1 mouse cellular context compared by ENCODE assay signal in genomic region chr15:99039996-99040919, GRCm38 (mm10).
TF ChIP-seq lines count a peak whose summit lies in the region.

No protein-coding gene starts in this region.

TF ChIP-seq in MEL, 35 proteins besides CTCF, POLR2A, EP300 and RAD21:
- TF ChIP-seq NRF1 (IDR thresholded peaks at IDR 0.05; ENCODE audit: insufficient read depth, low read depth, low read length, poor library complexity, severe bottlenecking) (no peak), ETS1 (IDR thresholded peaks at IDR 0.05; ENCODE audit: low read depth, low read length) (peak; percentile 90), TCF12 (IDR thresholded peaks at IDR 0.05; ENCODE audit: low read depth, low read length) (peak; percentile 48), USF2 (IDR thresholded peaks at IDR 0.05; ENCODE audit: borderline replicate concordance in 1 of 2, insufficient read depth in 1 of 2, low read depth in 1 of 2, low read length in 2 of 2) (no peak), ZC3H11A (IDR thresholded peaks at IDR 0.05; ENCODE audit: low read depth, low read length) (no peak), TBP (IDR thresholded peaks at IDR 0.05; ENCODE audit: low read depth, low read length) (0 out of 2 replicates have a peak, but pooled peaks have one; percentile 28), KAT2A (conservative IDR thresholded peaks at IDR 0.05; ENCODE audit: low read depth, low read length) (no peak), NELFE (IDR thresholded peaks at IDR 0.05; ENCODE audit: low read depth, low read length) (no peak), MEF2A (IDR thresholded peaks at IDR 0.05; ENCODE audit: extremely low read depth, insufficient replicate concordance, low read depth, low read length, poor library complexity, severe bottlenecking) (no peak), E2F4 (IDR thresholded peaks at IDR 0.05; ENCODE audit: borderline replicate concordance, low read depth, low read length) (no peak), SIN3A (IDR thresholded peaks at IDR 0.05; ENCODE audit: low read length) (peak; percentile 89), BHLHE40 (IDR thresholded peaks at IDR 0.05; ENCODE audit: borderline replicate concordance, low read depth, low read length) (peak; percentile 85), MAX (IDR thresholded peaks at IDR 0.05; ENCODE audit: low read length) (peak; percentile 95), HCFC1 (IDR thresholded peaks at IDR 0.05; ENCODE audit: low read depth, low read length) (peak; percentile 57), GABPA (IDR thresholded peaks at IDR 0.05; ENCODE audit: low read depth, low read length) (no peak), ZMIZ1 (IDR thresholded peaks at IDR 0.05; ENCODE audit: low read depth, low read length) (no peak), CHD2 (IDR thresholded peaks at IDR 0.05; ENCODE audit: low read length) (no peak), MXI1 (IDR thresholded peaks at IDR 0.05; ENCODE audit: low read depth, low read length) (peak; percentile 91), POLR2AphosphoS5 (IDR thresholded peaks at IDR 0.05; ENCODE audit: borderline replicate concordance, low read depth, low read length) (no peak), MAFK (IDR thresholded peaks at IDR 0.05; ENCODE audit: borderline replicate concordance, low read depth, low read length) (no peak; the same call in 1 of the 2 replicates), GATA1 (IDR thresholded peaks at IDR 0.05; ENCODE audit: low read depth, low read length) (peak; percentile 76), ZKSCAN1 (IDR thresholded peaks at IDR 0.05; ENCODE audit: low read depth, low read length) (no peak), SMC3 (IDR thresholded peaks at IDR 0.05; ENCODE audit: low read depth, low read length) (peak; percentile 37), CHD1 (IDR thresholded peaks at IDR 0.05; ENCODE audit: low read depth, low read length) (no peak), ZNF384 (IDR thresholded peaks at IDR 0.05; ENCODE audit: low read depth, low read length) (peak; percentile 94), MYB (IDR thresholded peaks at IDR 0.05; ENCODE audit: low read depth, low read length) (no peak), POLR2AphosphoS2 (IDR thresholded peaks at IDR 0.05; ENCODE audit: low read length) (no peak), MYC (IDR thresholded peaks at IDR 0.05; ENCODE audit: low read depth, low read length) (peak; percentile 96), UBTF (IDR thresholded peaks at IDR 0.05; ENCODE audit: borderline replicate concordance, insufficient read depth, low read depth, low read length) (no peak), JUND (IDR thresholded peaks at IDR 0.05; ENCODE audit: low read depth, low read length) (no peak), MAZ (IDR thresholded peaks at IDR 0.05; ENCODE audit: low read depth, low read length) (no peak; the same call in 1 of the 2 replicates), TAL1 (IDR thresholded peaks at IDR 0.05; ENCODE audit: low read length) (no peak), ELF1 (IDR thresholded peaks at IDR 0.05; ENCODE audit: low read depth, low read length) (no peak), RCOR1 (IDR thresholded peaks at IDR 0.05; ENCODE audit: low read depth, low read length) (peak; percentile 67; the same call in 1 of the 2 replicates), USF1 (IDR thresholded peaks at IDR 0.05; ENCODE audit: low read depth, low read length) (peak; percentile 78)
